Mouse (Mus musculus) adrenal gland, adult (tissue): ENCODE results near the gene Dock6.

Source experiments
- DNase-seq, 2 experiments: peaks; one replicate each; pipeline ENCODE4 v3.0.0; 2022 to 2023; ENCODE audit warnings: low spot score in 1 of 2; ENCODE audit not compliant: inconsistent age in 2 of 2

Dock6 gene

DNA sequence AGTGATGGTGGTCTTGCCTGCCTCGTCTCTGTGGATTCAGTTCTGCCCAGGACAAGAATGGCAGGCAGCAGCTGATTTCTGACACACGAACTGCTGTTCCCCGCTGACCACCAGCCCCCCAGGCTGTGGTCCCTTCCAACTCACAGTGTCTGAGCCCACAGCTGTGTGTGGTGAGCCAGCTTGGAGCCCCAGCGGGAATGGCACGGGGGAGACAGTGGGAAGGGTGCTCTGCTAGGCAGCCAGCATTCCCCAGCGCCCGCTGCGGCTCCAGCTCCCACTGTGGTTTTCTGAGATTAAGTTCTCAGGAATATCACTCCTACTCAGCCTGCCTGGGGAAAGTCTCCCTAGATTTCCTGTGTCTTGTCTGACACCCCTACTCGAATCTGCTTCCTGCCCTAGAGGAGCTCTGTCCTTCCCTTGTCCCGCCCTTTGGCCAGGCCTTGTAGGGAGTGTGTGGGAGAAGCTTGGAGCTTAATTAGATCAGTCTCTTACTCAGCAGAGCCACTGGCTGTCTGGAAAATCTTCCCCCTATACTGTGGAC is 100.1 kb downstream of the Dock6 start:
- peak; percentile 49 to 78 for DNase-seq

GRCm38 (mm10) chr9:21751347-21751746 is 101.1 kb downstream of the Dock6 start:
- peak; percentile 82 to 90 for DNase-seq

DNA sequence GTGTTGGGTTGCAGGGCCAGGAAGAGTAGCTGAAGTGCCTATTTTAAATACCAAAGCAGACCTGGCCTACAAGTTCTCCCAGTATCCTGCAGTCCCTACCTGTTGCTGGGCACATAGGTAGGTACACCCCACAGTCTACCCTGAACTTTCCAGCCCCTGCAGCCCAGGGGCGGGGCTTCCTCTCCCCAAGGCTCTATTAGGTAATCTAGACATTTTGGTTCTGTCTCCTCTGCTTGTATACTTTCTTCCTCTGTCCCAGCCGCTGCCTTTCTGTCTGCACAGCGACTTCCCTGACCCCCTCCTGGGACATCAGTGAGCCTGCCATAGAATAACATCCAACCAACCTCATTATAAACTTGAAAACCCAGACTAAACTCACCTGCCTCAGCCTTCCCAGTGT is 102.1 kb downstream of the Dock6 start:
- peak; percentile 29 to 58 for DNase-seq
